Mouse (Mus musculus): ENCODE data around the gene Prdm11. TPM values are rescaled to one million over a fixed set of nuclear protein-coding genes. Genes with fewer than 3 reads are reported as not detected.
A peak's percentile ranks its signal among the peaks of the same experiment; 100 is the strongest.

Gene Prdm11
- polyA plus RNA-seq, 1 experiment from 2014 or later, result 7.2 TPM

GRCm38 (mm10) chr2:93011933-93012332 lies 34.0 kb downstream of the Prdm11 start:
- H3K4me2 ChIP-seq, result no peak overlapping the region

GRCm38 (mm10) chr2:93011465-93011864 lies 34.5 kb downstream of the Prdm11 start:
- Histone ChIP-seq H3K9me3 (no peaks in the 10 kb centered on the region), H3K27me3 (peaks cover 5% of the 10 kb centered on the region; the same call in 1 of the 2 replicates), H3K27ac (no peak overlapping the region), H3K4me2 (no peak overlapping the region), H3K4me1 (replicated peaks) (peaks cover 24% of the 10 kb centered on the region), H3K36me3 (peaks cover 47% of the 10 kb centered on the region), H3K9ac (replicated peaks) (no peak overlapping the region), H3K4me3 (replicated peaks) (no peak overlapping the region)
- ATAC-seq (ENCODE audit: insufficient number of reproducible peaks, insufficient read depth, low FRiP score, low TSS enrichment, low read depth), result no peak
- 92% methylated on average over 5 of the region's 5 CpGs for WGBS

More at GRCm38 (mm10) chr2:93011933-93012332, 34.0 kb downstream of the Prdm11 start:
- peaks cover 46% of the 10 kb centered on the region for H3K36me3 ChIP-seq
- H3K4me3 ChIP-seq (replicated peaks), result no peak overlapping the region
- H3K4me1 ChIP-seq (replicated peaks), result peaks cover 24% of the 10 kb centered on the region
- H3K27ac ChIP-seq, result no peak overlapping the region
- peaks cover 5% of the 10 kb centered on the region; the same call in 1 of the 2 replicates for H3K27me3 ChIP-seq
- 89% methylated on average over 9 of the region's 9 CpGs for WGBS
- ATAC-seq (ENCODE audit: insufficient number of reproducible peaks, insufficient read depth, low FRiP score, low TSS enrichment, low read depth), result no peak
- H3K9me3 ChIP-seq, result no peaks in the 10 kb centered on the region
- no peak overlapping the region for H3K9ac ChIP-seq (replicated peaks)

GRCm38 (mm10) chr2:93007967-93008685 lies 37.8 kb downstream of the Prdm11 start:
- no peaks in the 10 kb centered on the region for H3K27me3 ChIP-seq
- H3K36me3 ChIP-seq, result peaks cover 59% of the 10 kb centered on the region
- H3K27ac ChIP-seq, result no peak overlapping the region
- H3K9ac ChIP-seq (replicated peaks), result no peak overlapping the region
- H3K4me2 ChIP-seq, result no peak overlapping the region
- WGBS, result 97% methylated on average over 3 of the region's 3 CpGs
- H3K4me3 ChIP-seq (replicated peaks), result no peak overlapping the region
- no peak for ATAC-seq (ENCODE audit: insufficient number of reproducible peaks, insufficient read depth, low FRiP score, low TSS enrichment, low read depth)
- peaks cover 11% of the 10 kb centered on the region for H3K4me1 ChIP-seq (replicated peaks)
- H3K9me3 ChIP-seq, result no peaks in the 10 kb centered on the region

- Histone ChIP-seq H3K9ac (replicated peaks) (no peak overlapping the region), H3K9me3 (no peaks in the 10 kb centered on the region), H3K4me1 (replicated peaks) (peaks cover 11% of the 10 kb centered on the region), H3K27ac (peak overlapping the region; percentile 32; the same call in 1 of the 2 replicates), H3K36me3 (peaks cover 52% of the 10 kb centered on the region), H3K4me3 (replicated peaks) (no peak overlapping the region), H3K4me2 (no peak overlapping the region), H3K27me3 (no peaks in the 10 kb centered on the region)
- ATAC-seq (ENCODE audit: insufficient number of reproducible peaks, insufficient read depth, low FRiP score, low TSS enrichment, low read depth), result peak; percentile 58; the same call in 1 of the 2 replicates
- 10% methylated on average over 4 of the region's 4 CpGs for WGBS
Measured at GRCm38 (mm10) chr2:93005028-93005427, 40.9 kb downstream of the Prdm11 start.

GRCm38 (mm10) chr2:92991976-92992375 lies 54.0 kb downstream of the Prdm11 start:
- peaks cover 24% of the 10 kb centered on the region for H3K4me1 ChIP-seq (replicated peaks)
- no peaks in the 10 kb centered on the region for H3K27me3 ChIP-seq
- WGBS, result 90% methylated on average over 5 of the region's 5 CpGs
- H3K9ac ChIP-seq (replicated peaks), result no peak overlapping the region
- H3K4me3 ChIP-seq (replicated peaks), result no peak overlapping the region
- H3K27ac ChIP-seq, result no peak overlapping the region
- H3K4me2 ChIP-seq, result no peak overlapping the region
- H3K9me3 ChIP-seq, result 0 out of 2 replicates have a peak, but pooled peaks cover 5% of the 10 kb centered on the region
- ATAC-seq (ENCODE audit: insufficient number of reproducible peaks, insufficient read depth, low FRiP score, low TSS enrichment, low read depth), result no peak
- H3K36me3 ChIP-seq, result peaks cover 72% of the 10 kb centered on the region

GRCm38 (mm10) chr2:92989593-92989992 lies 56.4 kb downstream of the Prdm11 start:
- H3K36me3 ChIP-seq, result peaks cover 75% of the 10 kb centered on the region

GRCm38 (mm10) chr2:92987901-92988631 lies 57.9 kb downstream of the Prdm11 start:
- H3K9ac ChIP-seq (replicated peaks), result peak overlapping the region; percentile 47
- WGBS, result 13% methylated on average over 19 of the region's 19 CpGs
- H3K4me3 ChIP-seq (replicated peaks), result no peak overlapping the region
- no peaks in the 10 kb centered on the region for H3K27me3 ChIP-seq
- H3K9me3 ChIP-seq, result no peaks in the 10 kb centered on the region
- peaks cover 76% of the 10 kb centered on the region for H3K36me3 ChIP-seq
- ATAC-seq (ENCODE audit: insufficient number of reproducible peaks, insufficient read depth, low FRiP score, low TSS enrichment, low read depth), result peak; percentile 61
- H3K27ac ChIP-seq, result peak overlapping the region; percentile 88
- H3K4me1 ChIP-seq (replicated peaks), result peaks cover 24% of the 10 kb centered on the region
- H3K4me2 ChIP-seq, result peak overlapping the region; percentile 45

More at GRCm38 (mm10) chr2:92989593-92989992, 56.4 kb downstream of the Prdm11 start:
- H3K27me3 ChIP-seq, result no peaks in the 10 kb centered on the region
- no peak overlapping the region for H3K9ac ChIP-seq (replicated peaks)
- H3K4me1 ChIP-seq (replicated peaks), result peaks cover 24% of the 10 kb centered on the region
- no peak overlapping the region for H3K4me2 ChIP-seq
- no peak overlapping the region for H3K4me3 ChIP-seq (replicated peaks)
- H3K27ac ChIP-seq, result no peak overlapping the region
- 86% methylated on average over 9 of the region's 9 CpGs for WGBS
- no peaks in the 10 kb centered on the region for H3K9me3 ChIP-seq
- ATAC-seq (ENCODE audit: insufficient number of reproducible peaks, insufficient read depth, low FRiP score, low TSS enrichment, low read depth), result no peak

- Histone ChIP-seq H3K4me1 (replicated peaks) (peaks cover 24% of the 10 kb centered on the region), H3K9me3 (no peaks in the 10 kb centered on the region), H3K27ac (peak overlapping the region; percentile 88; the same call in 1 of the 2 replicates), H3K4me3 (replicated peaks) (no peak overlapping the region), H3K27me3 (no peaks in the 10 kb centered on the region), H3K9ac (replicated peaks) (no peak overlapping the region), H3K36me3 (peaks cover 67% of the 10 kb centered on the region), H3K4me2 (no peak overlapping the region)
- ATAC-seq (ENCODE audit: insufficient number of reproducible peaks, insufficient read depth, low FRiP score, low TSS enrichment, low read depth), result no peak
- WGBS, result 74% methylated on average over 7 of the region's 7 CpGs
Measured at GRCm38 (mm10) chr2:92987108-92987618, 58.8 kb downstream of the Prdm11 start.

GRCm38 (mm10) chr2:92985600-92985999 lies 60.4 kb downstream of the Prdm11 start:
- Histone ChIP-seq H3K27me3 (no peaks in the 10 kb centered on the region), H3K4me1 (replicated peaks) (peaks cover 24% of the 10 kb centered on the region), H3K36me3 (peaks cover 56% of the 10 kb centered on the region), H3K9ac (replicated peaks) (no peak overlapping the region), H3K9me3 (no peaks in the 10 kb centered on the region), H3K4me3 (replicated peaks) (no peak overlapping the region), H3K4me2 (no peak overlapping the region), H3K27ac (no peak overlapping the region)
- 49% methylated on average over 7 of the region's 7 CpGs for WGBS
- ATAC-seq (ENCODE audit: insufficient number of reproducible peaks, insufficient read depth, low FRiP score, low TSS enrichment, low read depth), result no peak

- no peak for ATAC-seq (ENCODE audit: insufficient number of reproducible peaks, insufficient read depth, low FRiP score, low TSS enrichment, low read depth)
- Histone ChIP-seq H3K4me1 (replicated peaks) (peaks cover 24% of the 10 kb centered on the region), H3K36me3 (peaks cover 56% of the 10 kb centered on the region), H3K9me3 (no peaks in the 10 kb centered on the region), H3K4me2 (no peak overlapping the region), H3K9ac (replicated peaks) (no peak overlapping the region), H3K27ac (no peak overlapping the region), H3K27me3 (no peaks in the 10 kb centered on the region), H3K4me3 (replicated peaks) (no peak overlapping the region)
- 93% methylated on average over 2 of the region's 2 CpGs for WGBS
Measured at GRCm38 (mm10) chr2:92985171-92985570, 60.8 kb downstream of the Prdm11 start.

All from limb, embryonic 12.5 days (tissue).